Mouse (Mus musculus): ENCODE measurements around the gene Vps13d.

Vps13d gene

GRCm38 (mm10) chr4:144998808-144999571 lies 195.8 kb downstream of the Vps13d start:
- DNase-seq, result no peak

GRCm38 (mm10) chr4:144997887-144998658 lies 196.7 kb downstream of the Vps13d start:
- no peak for DNase-seq

GRCm38 (mm10) chr4:144996996-144997820 lies 197.6 kb downstream of the Vps13d start:
- no peak for DNase-seq

GRCm38 (mm10) chr4:144995826-144996225 lies 199.0 kb downstream of the Vps13d start:
- DNase-seq, result no peak

GRCm38 (mm10) chr4:144993047-144993917 lies 201.5 kb downstream of the Vps13d start:
- peak; percentile 10 to 29 for DNase-seq

GRCm38 (mm10) chr4:144992413-144992812 lies 202.4 kb downstream of the Vps13d start:
- DNase-seq, result peak in 1 of 2 experiments; percentile 21

- peak in 1 of 2 experiments; percentile 23 for DNase-seq
Observed at GRCm38 (mm10) chr4:144988443-144989206, 206.2 kb downstream of the Vps13d start.

GRCm38 (mm10) chr4:144986016-144986805 lies 208.6 kb downstream of the Vps13d start:
- DNase-seq, result no peak

- DNase-seq, result no peak
Observed at GRCm38 (mm10) chr4:144983821-144984371, 210.9 kb downstream of the Vps13d start.

GRCm38 (mm10) chr4:144983228-144983744 lies 211.5 kb downstream of the Vps13d start:
- DNase-seq, result no peak

GRCm38 (mm10) chr4:144980811-144981551 lies 213.8 kb downstream of the Vps13d start:
- no peak for DNase-seq

GRCm38 (mm10) chr4:144980110-144980509 lies 214.7 kb downstream of the Vps13d start:
- no peak for DNase-seq

- DNase-seq, result no peak
Observed at GRCm38 (mm10) chr4:144978039-144978438, 216.8 kb downstream of the Vps13d start.

- no peak for DNase-seq
Observed at GRCm38 (mm10) chr4:144977057-144977456, 217.7 kb downstream of the Vps13d start.

GRCm38 (mm10) chr4:144975505-144975904 lies 219.3 kb downstream of the Vps13d start:
- DNase-seq, result no peak

GRCm38 (mm10) chr4:144974458-144974857 lies 220.3 kb downstream of the Vps13d start:
- DNase-seq, result no peak

- DNase-seq, result peak; percentile 93 to 94
Observed at GRCm38 (mm10) chr4:144972948-144973720, 221.7 kb downstream of the Vps13d start.

GRCm38 (mm10) chr4:144971048-144971447 lies 223.8 kb downstream of the Vps13d start:
- no peak for DNase-seq

All from cerebellum, postnatal 10 days (tissue).